Mouse (Mus musculus): ENCODE measurements at regions not wholly inside any gene's neighbourhood (a gene's known extent, or its start where the extent isn't known, plus 50 kb on each side); places are given as distances from the start of the nearest gene placed in this dataset.
A peak's percentile ranks its signal among the peaks of the same experiment; 100 is the strongest.

- peaks cover 2% of the 10 kb centered on the region for H3K9me3 ChIP-seq (replicated peaks; ENCODE audit: control insufficient read depth, low read length)
- ATAC-seq (replicated peaks; ENCODE audit: insufficient number of reproducible peaks, low FRiP score, low TSS enrichment), result no peak
- WGBS (ENCODE audit: insufficient replicate concordance), result 79% methylated on average over 2 of the region's 2 CpGs
These were observed 53.3 kb upstream of the Tram2 start for GRCm38 (mm10) chr1:21132340-21132739.

GRCm38 (mm10) chr1:21146961-21147360, 67.9 kb upstream of the Tram2 start:
- Histone ChIP-seq H3K4me1 (ENCODE audit: control insufficient read depth, insufficient read depth, low read length) (peaks cover 2% of the 10 kb centered on the region; the same call in 1 of the 2 replicates), H3K4me3 (ENCODE audit: low read depth, low read length) (no peak overlapping the region), H3K9me3 (replicated peaks; ENCODE audit: control insufficient read depth, low read length) (no peaks in the 10 kb centered on the region), H3K27me3 (ENCODE audit: control insufficient read depth, insufficient read depth, low read length) (no peaks in the 10 kb centered on the region), H3K9ac (ENCODE audit: low read depth, low read length) (no peak overlapping the region), H3K27ac (ENCODE audit: low read depth, low read length) (no peak overlapping the region), H3K4me2 (no peak overlapping the region), H3K36me3 (ENCODE audit: control insufficient read depth, insufficient read depth, low read length) (no peaks in the 10 kb centered on the region)
- no peak for ATAC-seq (replicated peaks; ENCODE audit: insufficient number of reproducible peaks, low FRiP score, low TSS enrichment)
- 85% methylated on average over 4 of the region's 4 CpGs for WGBS (ENCODE audit: insufficient replicate concordance)

More at GRCm38 (mm10) chr1:21132340-21132739, 53.3 kb upstream of the Tram2 start:
- no peaks in the 10 kb centered on the region for H3K27me3 ChIP-seq (ENCODE audit: control insufficient read depth, insufficient read depth, low read length)
- H3K36me3 ChIP-seq (ENCODE audit: control insufficient read depth, insufficient read depth, low read length), result no peaks in the 10 kb centered on the region
- H3K27ac ChIP-seq (ENCODE audit: low read depth, low read length), result no peak overlapping the region
- no peak overlapping the region for H3K9ac ChIP-seq (ENCODE audit: low read depth, low read length)
- no peak overlapping the region for H3K4me3 ChIP-seq (ENCODE audit: low read depth, low read length)
- no peak overlapping the region for H3K4me2 ChIP-seq
- no peaks in the 10 kb centered on the region for H3K4me1 ChIP-seq (ENCODE audit: control insufficient read depth, insufficient read depth, low read length)

DNA sequence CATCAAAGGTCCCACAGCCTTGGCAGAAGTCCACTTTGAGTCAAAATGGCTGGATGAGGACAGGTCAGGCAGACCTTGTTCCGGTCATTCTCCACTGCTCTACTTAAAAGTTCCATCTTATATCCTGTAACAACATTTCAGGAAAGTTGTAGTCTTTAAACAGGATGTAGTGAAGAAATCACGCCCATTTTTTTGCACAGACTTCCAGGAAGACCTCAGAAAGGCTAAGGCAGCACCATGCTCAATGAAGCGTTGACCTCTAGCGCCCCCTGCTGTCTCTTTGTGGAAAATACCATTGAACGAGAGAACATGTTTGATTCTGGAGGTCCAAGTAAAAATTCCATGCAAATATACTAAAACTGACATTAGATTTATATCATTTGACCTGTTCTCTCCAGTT, 56.6 kb upstream of the Tmem14a start:
- Histone ChIP-seq H3K9me3 (replicated peaks; ENCODE audit: control insufficient read depth, low read length) (no peaks in the 10 kb centered on the region), H3K4me1 (ENCODE audit: control insufficient read depth, insufficient read depth, low read length) (no peaks in the 10 kb centered on the region), H3K27ac (ENCODE audit: low read depth, low read length) (no peak overlapping the region), H3K36me3 (ENCODE audit: control insufficient read depth, insufficient read depth, low read length) (no peaks in the 10 kb centered on the region), H3K27me3 (ENCODE audit: control insufficient read depth, insufficient read depth, low read length) (no peaks in the 10 kb centered on the region), H3K9ac (ENCODE audit: low read depth, low read length) (no peak overlapping the region), H3K4me2 (no peak overlapping the region), H3K4me3 (ENCODE audit: low read depth, low read length) (no peak overlapping the region)
- no peak for ATAC-seq (replicated peaks; ENCODE audit: insufficient number of reproducible peaks, low FRiP score, low TSS enrichment)
- WGBS (ENCODE audit: insufficient replicate concordance), result 18% methylated on average over 5 of the region's 5 CpGs

- Histone ChIP-seq H3K9me3 (replicated peaks; ENCODE audit: control insufficient read depth, low read length) (no peaks in the 10 kb centered on the region), H3K4me3 (ENCODE audit: low read depth, low read length) (peak overlapping the region; percentile 43), H3K27me3 (ENCODE audit: control insufficient read depth, insufficient read depth, low read length) (no peaks in the 10 kb centered on the region), H3K4me1 (ENCODE audit: control insufficient read depth, insufficient read depth, low read length) (no peaks in the 10 kb centered on the region), H3K9ac (ENCODE audit: low read depth, low read length) (peak overlapping the region; percentile 65), H3K4me2 (peak overlapping the region; percentile 74), H3K27ac (ENCODE audit: low read depth, low read length) (no peak overlapping the region), H3K36me3 (ENCODE audit: control insufficient read depth, insufficient read depth, low read length) (no peaks in the 10 kb centered on the region)
- ATAC-seq (replicated peaks; ENCODE audit: insufficient number of reproducible peaks, low FRiP score, low TSS enrichment), result peak; percentile 65
- under 1% methylated on average over 15 of the region's 15 CpGs for WGBS (ENCODE audit: insufficient replicate concordance)
These were observed 52.1 kb upstream of the Tmem14a start for GRCm38 (mm10) chr1:21166287-21166733.

- WGBS (ENCODE audit: insufficient replicate concordance), result 68% methylated on average over 4 of the region's 4 CpGs
- H3K4me2 ChIP-seq, result peak overlapping the region; percentile 74
- H3K36me3 ChIP-seq (ENCODE audit: control insufficient read depth, insufficient read depth, low read length), result no peaks in the 10 kb centered on the region
- no peak overlapping the region for H3K27ac ChIP-seq (ENCODE audit: low read depth, low read length)
- no peaks in the 10 kb centered on the region for H3K4me1 ChIP-seq (ENCODE audit: control insufficient read depth, insufficient read depth, low read length)
- no peak for ATAC-seq (replicated peaks; ENCODE audit: insufficient number of reproducible peaks, low FRiP score, low TSS enrichment)
- no peaks in the 10 kb centered on the region for H3K27me3 ChIP-seq (ENCODE audit: control insufficient read depth, insufficient read depth, low read length)
- no peaks in the 10 kb centered on the region for H3K9me3 ChIP-seq (replicated peaks; ENCODE audit: control insufficient read depth, low read length)
- H3K4me3 ChIP-seq (ENCODE audit: low read depth, low read length), result peak overlapping the region; percentile 43
- peak overlapping the region; percentile 65 for H3K9ac ChIP-seq (ENCODE audit: low read depth, low read length)
These were observed 51.6 kb upstream of the Tmem14a start for GRCm38 (mm10) chr1:21166762-21167161.

Measured in heart, embryonic 11.5 days (tissue).